ENCODE assay signal across 16 mouse cellular contexts in genomic region chr3:110452470-110452869, GRCm38 (mm10).
"Had no signal": no experiment of that assay in that cellular context is flagged by ENCODE, and none has a peak within 500 bp of the region (broad histone marks: within the 10 kb centered on the region; RNA-seq: fewer than 3 reads in every experiment).

No protein-coding gene starts in this region.

- H3K4me2 ChIP-seq: limb, embryonic 13.5 days; midbrain, embryonic 11.5 days had no signal

- H3K9ac ChIP-seq: limb, embryonic 13.5 days; liver, embryonic 14.5 days had no signal

- H3K4me1 ChIP-seq: limb, embryonic 13.5 days had no signal

- DNase-seq: kidney, adult 18-20 months; kidney, postnatal 10 days; kidney, postnatal 4 days; left cerebral cortex, postnatal 4 days; lung, adult 2 months; lung, postnatal 10 days; lung, postnatal 4 days; retina, postnatal 1 day; right cerebral cortex, postnatal 4 days; spleen, adult 18-20 months; thymus, adult 18-20 months; thymus, postnatal 14 days had no signal

- H3K36me3 ChIP-seq: limb, embryonic 13.5 days had no signal

- H3K9me3 ChIP-seq: limb, embryonic 13.5 days had no signal

- H3K27ac ChIP-seq: layer of hippocampus, adult 2 months; limb, embryonic 13.5 days; liver, embryonic 14.5 days had no signal

- H3K4me3 ChIP-seq: layer of hippocampus, adult 2 months; limb, embryonic 13.5 days had no signal

- H3K27me3 ChIP-seq: limb, embryonic 13.5 days had no signal
